Mouse (Mus musculus) limb, embryonic 10.5 days (tissue): ENCODE measurements around the gene Vps37b. TPM values are rescaled to one million over a fixed set of nuclear protein-coding genes. Genes with fewer than 3 reads are reported as not detected.
"Not testable (repeated sequence)": the region's sequence is repeated elsewhere in the genome, so short reads cannot be mapped to it uniquely, and the experiment has no call there.

Experiments used
- DNase-seq: peaks from one replicate; pipeline ENCODE4 v3.0.0-alpha.2; 2017; ENCODE audit warnings: low spot score
- H3K27ac ChIP-seq: fragments of 300-500 bp; sonication (generic); 2 replicates; pipeline ENCODE4 v1.5.1; 2016; ENCODE audit warnings: mild to moderate bottlenecking
- H3K27me3 ChIP-seq: fragments of 300-500 bp; sonication (generic); 2 replicates; pipeline ENCODE4 v1.6.1; 2016; ENCODE audit warnings: low read depth, mild to moderate bottlenecking; ENCODE audit not compliant: poor library complexity, severe bottlenecking
- H3K36me3 ChIP-seq: fragments of 300-500 bp; sonication (generic); 2 replicates; pipeline ENCODE4 v1.6.1; 2016; ENCODE audit warnings: mild to moderate bottlenecking, moderate library complexity
- H3K4me1 ChIP-seq: fragments of 300-500 bp; sonication (generic); 2 replicates; pipeline ENCODE4 v1.6.1; 2016
- H3K4me3 ChIP-seq: fragments of 300-500 bp; sonication (generic); 2 replicates; pipeline ENCODE4 v1.5.1; 2016; ENCODE audit warnings: mild to moderate bottlenecking, moderate library complexity
- H3K9me3 ChIP-seq: fragments of 300-500 bp; sonication (generic); replicated peaks from 2 replicates; pipeline ENCODE4 v1.6.1; 2016; ENCODE audit warnings: mild to moderate bottlenecking
- WGBS: fragments of 180-500 bp; shearing (Covaris S2); methylation state at CpG from one replicate; pipeline ENCODE4 v1.1.7; 2016; 5-methylcytosine and 5-hydroxymethylcytosine counted together
- polyA plus RNA-seq: library from polyadenylated mRNA; unstranded; fragments of >200 nt; fragmentation: Nextera tagmentation; extraction: Ambion mirVana; gene quantifications from 2 replicates; pipeline ENCODE4 v1.2.1, GENCODE M21; 2016

Vps37b gene
- polyA plus RNA-seq, 1 experiment from 2014 or later: 42.6 TPM

- DNase-seq: no peak
- no peak overlapping the region for H3K4me3 ChIP-seq
- H3K4me1 ChIP-seq: peaks cover 2% of the 10 kb centered on the region; the same call in 1 of the 2 replicates
- no peaks in the 10 kb centered on the region for H3K27me3 ChIP-seq
- H3K27ac ChIP-seq: no peak overlapping the region
- H3K9me3 ChIP-seq: no peaks in the 10 kb centered on the region
- no peaks in the 10 kb centered on the region for H3K36me3 ChIP-seq
- 78% methylated on average over 4 of the region's 4 CpGs for WGBS
Measured at GRCm38 (mm10) chr5:124056956-124057355, 24.9 kb upstream of the Vps37b start.

DNA sequence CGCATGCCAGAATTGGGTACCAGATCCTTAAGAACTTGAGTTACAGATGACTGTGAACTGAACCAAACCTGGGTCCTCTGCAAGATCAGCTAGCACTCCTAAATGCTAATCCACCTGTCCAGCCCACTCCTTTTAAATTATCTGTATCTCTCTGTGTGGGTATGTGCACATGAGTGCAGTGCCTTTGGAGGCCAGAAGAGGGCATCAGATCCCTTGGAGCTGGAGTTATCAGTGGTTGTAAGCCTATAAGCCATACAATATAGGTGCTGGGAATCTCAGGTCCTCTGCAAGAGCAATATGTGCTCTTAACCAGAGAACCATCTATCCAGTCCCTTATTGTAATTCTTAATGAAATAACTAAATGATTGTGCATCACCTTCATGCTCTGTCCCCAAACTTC is 24.1 kb upstream of the Vps37b start:
- no peak for DNase-seq
- Histone ChIP-seq H3K27me3 (no peaks in the 10 kb centered on the region), H3K9me3 (no peaks in the 10 kb centered on the region), H3K4me1 (no peaks in the 10 kb centered on the region), H3K27ac (no peak overlapping the region), H3K4me3 (no peak overlapping the region), H3K36me3 (no peaks in the 10 kb centered on the region)
- 95% methylated on average over 1 of the region's 1 CpGs for WGBS

GRCm38 (mm10) chr5:124052641-124053040 is 20.6 kb upstream of the Vps37b start:
- DNase-seq, H3K9me3 ChIP-seq, H3K27ac ChIP-seq, H3K27me3 ChIP-seq, H3K36me3 ChIP-seq, H3K4me3 ChIP-seq: not testable (repeated sequence)
- H3K4me1 ChIP-seq: peaks cover 14% of the 10 kb centered on the region
- 92% methylated on average over 7 of the region's 7 CpGs for WGBS

GRCm38 (mm10) chr5:124051899-124052491 is 19.9 kb upstream of the Vps37b start:
- no peak for DNase-seq
- Histone ChIP-seq H3K27ac (0 out of 2 replicates have a peak overlapping the region, but pooled peaks have one; percentile 40), H3K9me3 (no peaks in the 10 kb centered on the region), H3K36me3 (no peaks in the 10 kb centered on the region), H3K27me3 (no peaks in the 10 kb centered on the region), H3K4me3 (no peak overlapping the region), H3K4me1 (peaks cover 14% of the 10 kb centered on the region)
- WGBS: 82% methylated on average over 11 of the region's 11 CpGs

- 59% methylated on average over 14 of the region's 14 CpGs for WGBS
- Histone ChIP-seq H3K27me3 (no peaks in the 10 kb centered on the region), H3K9me3 (no peaks in the 10 kb centered on the region), H3K36me3 (no peaks in the 10 kb centered on the region), H3K4me1 (peaks cover 14% of the 10 kb centered on the region), H3K4me3 (no peak overlapping the region), H3K27ac (peak overlapping the region; percentile 53)
- DNase-seq: no peak
Measured at GRCm38 (mm10) chr5:124050095-124051050, 18.3 kb upstream of the Vps37b start.

DNA sequence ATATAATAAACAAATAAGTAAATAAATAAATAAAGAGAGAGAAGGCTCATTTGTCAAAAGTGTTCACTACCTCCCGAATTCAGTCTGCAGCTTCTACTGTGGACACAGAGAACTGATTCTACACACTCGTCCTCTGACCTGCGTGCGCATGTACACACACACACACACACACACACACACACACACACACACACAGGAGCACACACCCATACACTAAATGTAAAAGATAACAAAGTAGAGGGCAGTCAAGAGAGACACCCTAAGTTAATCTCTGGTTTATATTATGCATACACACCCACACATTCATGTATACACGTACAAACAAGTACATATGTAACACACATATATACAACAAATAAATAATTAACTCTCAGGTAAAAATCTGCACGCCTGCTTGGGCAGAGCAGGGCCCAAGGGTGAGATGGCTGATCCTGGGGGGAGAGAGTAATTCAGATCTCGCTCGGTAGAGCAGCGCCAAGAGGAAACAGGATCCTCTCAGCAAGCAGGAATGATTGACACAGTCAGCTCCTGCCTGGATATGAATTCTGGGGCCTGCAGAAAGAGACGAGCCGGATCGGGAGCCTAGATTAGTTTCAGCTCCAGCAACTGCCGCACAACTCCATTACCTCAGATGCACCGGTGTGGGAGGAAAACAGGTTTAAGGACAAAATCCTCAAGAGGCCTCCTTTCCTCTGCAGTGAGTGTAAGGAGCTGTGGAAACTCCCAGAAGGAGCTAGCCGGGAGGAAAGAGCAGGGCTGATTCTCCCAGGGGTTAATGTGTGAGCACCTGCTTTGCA is 17.4 kb upstream of the Vps37b start:
- Histone ChIP-seq H3K4me1 (peaks cover 14% of the 10 kb centered on the region), H3K4me3 (no peak overlapping the region), H3K27me3 (no peaks in the 10 kb centered on the region), H3K36me3 (no peaks in the 10 kb centered on the region), H3K9me3 (no peaks in the 10 kb centered on the region), H3K27ac (peak overlapping the region; percentile 53; the same call in 1 of the 2 replicates)
- DNase-seq: no peak
- 82% methylated on average over 15 of the region's 15 CpGs for WGBS

DNA sequence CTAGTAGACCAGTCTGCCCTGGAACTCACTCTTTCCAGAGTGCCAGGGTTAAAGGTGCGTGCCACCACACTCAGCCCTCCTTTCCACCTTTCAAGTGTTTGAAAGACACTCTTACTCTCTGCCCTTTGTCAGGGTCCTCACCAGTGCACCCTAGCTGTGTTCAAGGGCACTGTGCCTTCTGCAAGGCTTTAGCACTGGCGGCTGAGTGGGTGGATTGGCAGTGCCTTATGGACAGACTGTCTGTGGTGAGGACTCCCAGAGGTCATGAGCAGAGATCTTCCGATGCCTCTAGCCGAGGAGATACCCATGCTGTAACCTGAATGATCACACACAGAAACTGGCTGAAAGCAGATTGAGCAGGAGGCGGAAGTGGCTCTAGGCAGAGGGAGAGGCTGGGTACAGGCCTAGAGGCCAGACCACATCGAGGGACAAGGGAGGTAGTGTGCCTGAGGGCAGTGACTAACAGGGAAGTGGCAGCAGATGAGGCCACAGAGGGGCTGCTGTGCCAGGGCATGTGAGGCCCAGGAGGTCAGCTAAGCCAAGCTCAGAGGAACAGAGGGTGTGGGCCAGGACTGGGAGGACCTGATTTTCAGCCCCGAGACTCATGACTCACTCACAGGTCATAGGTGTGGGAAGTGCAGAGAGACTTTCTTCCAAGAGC is 14.8 kb upstream of the Vps37b start:
- WGBS: 80% methylated on average over 7 of the region's 7 CpGs
- no peak for DNase-seq
- Histone ChIP-seq H3K27me3 (no peaks in the 10 kb centered on the region), H3K4me3 (no peak overlapping the region), H3K27ac (no peak overlapping the region), H3K36me3 (no peaks in the 10 kb centered on the region), H3K4me1 (peaks cover 19% of the 10 kb centered on the region), H3K9me3 (no peaks in the 10 kb centered on the region)

GRCm38 (mm10) chr5:124045453-124046010 is 13.5 kb upstream of the Vps37b start:
- no peaks in the 10 kb centered on the region for H3K9me3 ChIP-seq
- H3K27ac ChIP-seq: no peak overlapping the region
- H3K4me3 ChIP-seq: no peak overlapping the region
- peaks cover 17% of the 10 kb centered on the region for H3K4me1 ChIP-seq
- no peaks in the 10 kb centered on the region for H3K36me3 ChIP-seq
- DNase-seq: no peak
- H3K27me3 ChIP-seq: no peaks in the 10 kb centered on the region
- WGBS: 29% methylated on average over 11 of the region's 11 CpGs

DNA sequence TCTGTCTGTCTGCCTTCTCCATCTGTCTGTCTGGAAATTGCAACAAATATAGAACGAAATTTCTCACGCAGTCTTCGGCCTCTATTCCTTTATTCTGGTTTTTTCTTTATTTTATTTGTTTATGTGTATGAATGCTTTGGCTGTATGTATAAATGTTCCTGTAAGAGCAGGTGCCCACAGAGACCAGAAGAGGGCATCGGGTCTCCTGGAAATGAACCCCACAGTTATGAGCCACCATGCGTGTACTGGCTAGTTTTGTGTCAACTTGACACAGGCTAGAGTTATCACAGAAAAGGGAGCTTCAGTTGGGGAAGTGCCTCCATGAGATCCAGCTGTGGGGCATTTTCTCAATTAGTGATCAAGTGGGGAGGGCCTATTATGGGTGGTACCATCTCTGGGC is 11.9 kb upstream of the Vps37b start:
- Histone ChIP-seq H3K36me3 (no peaks in the 10 kb centered on the region), H3K27me3 (no peaks in the 10 kb centered on the region), H3K9me3 (no peaks in the 10 kb centered on the region), H3K27ac (peak overlapping the region; percentile 11; the same call in 1 of the 2 replicates), H3K4me3 (no peak overlapping the region), H3K4me1 (peaks cover 5% of the 10 kb centered on the region; the same call in 1 of the 2 replicates)
- 92% methylated on average over 5 of the region's 5 CpGs for WGBS
- DNase-seq: no peak

DNA sequence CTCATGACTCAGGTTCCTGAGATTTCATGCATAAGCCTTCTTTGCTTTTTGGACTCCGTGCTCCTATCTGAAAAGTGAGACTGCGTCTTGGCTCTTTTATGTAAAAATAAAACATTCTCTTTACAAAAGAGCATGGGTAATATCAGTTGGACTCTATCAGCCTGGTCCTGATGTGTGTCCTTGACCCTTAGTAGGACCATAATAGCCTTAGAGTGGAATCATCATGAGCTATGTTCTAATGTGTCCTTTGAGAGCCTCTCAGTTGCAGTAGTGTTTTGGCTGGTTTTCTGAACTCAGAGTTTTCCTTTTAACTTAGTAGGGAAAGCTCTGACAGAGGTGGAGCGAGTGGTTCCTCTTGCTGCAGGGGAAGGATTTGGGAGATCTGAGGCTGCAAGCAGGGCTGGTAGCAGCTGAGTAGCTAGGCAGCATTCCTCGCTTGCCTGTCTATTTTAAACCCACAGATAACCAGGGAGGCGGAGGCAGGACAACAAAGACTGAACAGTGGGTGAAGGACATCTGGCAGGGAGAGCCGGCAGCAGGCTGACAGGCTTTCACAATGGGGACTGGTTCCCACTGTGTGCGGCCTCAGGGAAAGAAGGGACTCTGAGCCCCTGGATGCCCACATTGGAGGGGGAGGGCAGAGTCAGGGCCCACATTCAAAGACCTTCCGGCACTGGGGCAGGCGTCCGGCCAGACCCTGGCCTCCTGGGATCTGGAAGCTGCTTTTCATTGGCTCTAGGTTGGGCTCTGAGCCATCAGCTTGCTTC is 11.3 kb upstream of the Vps37b start:
- Histone ChIP-seq H3K27me3 (no peaks in the 10 kb centered on the region), H3K9me3 (no peaks in the 10 kb centered on the region), H3K4me1 (peaks cover 5% of the 10 kb centered on the region; the same call in 1 of the 2 replicates), H3K4me3 (no peak overlapping the region), H3K27ac (peak overlapping the region; percentile 11; the same call in 1 of the 2 replicates), H3K36me3 (no peaks in the 10 kb centered on the region)
- no peak for DNase-seq
- WGBS: 51% methylated on average over 10 of the region's 10 CpGs

DNA sequence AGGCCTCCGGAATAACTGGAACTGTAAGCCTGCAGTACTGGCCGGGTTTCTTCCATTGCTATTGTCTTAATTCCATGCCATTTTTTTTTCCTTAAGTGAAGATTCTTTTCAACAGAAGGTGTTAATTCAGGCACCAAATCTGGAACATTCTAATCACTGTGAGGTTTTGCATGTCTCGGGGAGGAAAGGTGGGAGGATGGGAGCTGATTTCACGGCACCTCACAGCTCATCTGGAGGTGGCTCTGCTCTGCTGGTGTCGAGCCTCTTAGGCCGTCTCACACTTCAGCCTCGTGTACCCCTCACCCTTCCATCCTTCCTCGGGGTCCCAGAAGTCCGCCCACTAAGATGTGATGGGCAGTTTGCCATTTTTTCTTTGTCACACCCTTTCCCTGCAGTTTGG is 9.0 kb upstream of the Vps37b start:
- peaks cover 14% of the 10 kb centered on the region for H3K4me1 ChIP-seq
- no peak for DNase-seq
- H3K9me3 ChIP-seq: no peaks in the 10 kb centered on the region
- no peaks in the 10 kb centered on the region for H3K36me3 ChIP-seq
- 76% methylated on average over 9 of the region's 9 CpGs for WGBS
- H3K4me3 ChIP-seq: no peak overlapping the region
- H3K27ac ChIP-seq: no peak overlapping the region
- no peaks in the 10 kb centered on the region for H3K27me3 ChIP-seq
